Mouse (Mus musculus): Measurements from ENCODE around the gene Lce1l. TPM values are rescaled to one million over a fixed set of nuclear protein-coding genes. Genes with fewer than 3 reads are reported as not detected.

The Lce1l gene
- not detected for polyA plus RNA-seq (2014; fragmentation: Illumina TruSeq; extraction: RNeasy Lipid Tissue Mini Kit (QIAGEN cat#74804); ENCODE audit: low read depth, low replicate concordance)

GRCm38 (mm10) chr3:92851186-92851585, at the start of gene Lce1l:
Gene Lce1l (minus strand): TSS chr3:92851286.

GRCm38 (mm10) chr3:92870116-92870515, 19.0 kb upstream of the Lce1l start, which contains the start of gene 2310050C09Rik:
Gene 2310050C09Rik (minus strand): TSS chr3:92870216.

DNA sequence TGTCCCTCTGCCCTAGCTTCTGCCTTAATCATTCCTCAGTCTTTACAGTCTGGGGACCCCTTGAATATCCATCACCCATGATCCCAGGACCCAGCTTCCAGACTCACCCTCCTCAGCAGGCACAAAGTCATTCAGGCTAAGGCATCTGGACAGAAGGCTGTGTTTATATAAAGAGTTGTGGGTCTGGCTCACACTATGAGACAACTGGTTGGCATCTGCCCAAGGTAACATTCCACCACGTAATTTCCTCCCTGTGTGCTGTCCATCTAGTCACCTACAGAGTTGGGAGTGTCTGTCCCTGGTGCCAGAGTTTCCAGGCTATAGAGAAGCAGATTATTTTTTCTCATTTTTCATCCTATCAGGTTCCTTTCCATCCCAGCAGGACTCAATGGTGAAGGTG, 24.0 kb downstream of the Lce1l start, which contains the start of gene Kprp:
Gene Kprp, minus strand, starts transcription at position 140 of the 400 bp plus-strand sequence.

GRCm38 (mm10) chr3:92807791-92808190, 43.3 kb downstream of the Lce1l start, which contains the start of gene Lce1k:
Gene Lce1k (minus strand): TSS chr3:92807891.

Other genes starting within 250 kb of the Lce1l start
- not detected for gene 2210017I01Rik, start 243.8 kb downstream of the Lce1l start, polyA plus RNA-seq (2014; fragmentation: Illumina TruSeq; extraction: RNeasy Lipid Tissue Mini Kit (QIAGEN cat#74804); ENCODE audit: low read depth, low replicate concordance)
- not detected for gene Lce6a, start 229.6 kb downstream of the Lce1l start, polyA plus RNA-seq (2014; fragmentation: Illumina TruSeq; extraction: RNeasy Lipid Tissue Mini Kit (QIAGEN cat#74804); ENCODE audit: low read depth, low replicate concordance)
- not detected for gene Lce1a1, start 203.0 kb downstream of the Lce1l start, polyA plus RNA-seq (2014; fragmentation: Illumina TruSeq; extraction: RNeasy Lipid Tissue Mini Kit (QIAGEN cat#74804); ENCODE audit: low read depth, low replicate concordance)
- gene Lce1b, start 194.4 kb downstream of the Lce1l start, polyA plus RNA-seq (2014; fragmentation: Illumina TruSeq; extraction: RNeasy Lipid Tissue Mini Kit (QIAGEN cat#74804); ENCODE audit: low read depth, low replicate concordance) = not detected
- gene Lce1a2, start 181.0 kb downstream of the Lce1l start, polyA plus RNA-seq (2014; fragmentation: Illumina TruSeq; extraction: RNeasy Lipid Tissue Mini Kit (QIAGEN cat#74804); ENCODE audit: low read depth, low replicate concordance) = not detected
- gene Lce1c, start 172.0 kb downstream of the Lce1l start, polyA plus RNA-seq (2014; fragmentation: Illumina TruSeq; extraction: RNeasy Lipid Tissue Mini Kit (QIAGEN cat#74804); ENCODE audit: low read depth, low replicate concordance) = not detected
- gene Lce1d, start 164.1 kb downstream of the Lce1l start, polyA plus RNA-seq (2014; fragmentation: Illumina TruSeq; extraction: RNeasy Lipid Tissue Mini Kit (QIAGEN cat#74804); ENCODE audit: low read depth, low replicate concordance) = not detected
- gene Lce1e, start 142.2 kb downstream of the Lce1l start, polyA plus RNA-seq (2014; fragmentation: Illumina TruSeq; extraction: RNeasy Lipid Tissue Mini Kit (QIAGEN cat#74804); ENCODE audit: low read depth, low replicate concordance) = not detected
- not detected for gene Lce1f, start 130.9 kb downstream of the Lce1l start, polyA plus RNA-seq (2014; fragmentation: Illumina TruSeq; extraction: RNeasy Lipid Tissue Mini Kit (QIAGEN cat#74804); ENCODE audit: low read depth, low replicate concordance)
- not detected for gene Gm38119, start 112.2 kb downstream of the Lce1l start, polyA plus RNA-seq (2014; fragmentation: Illumina TruSeq; extraction: RNeasy Lipid Tissue Mini Kit (QIAGEN cat#74804); ENCODE audit: low read depth, low replicate concordance)
- gene Lce1g, start 98.9 kb downstream of the Lce1l start, polyA plus RNA-seq (2014; fragmentation: Illumina TruSeq; extraction: RNeasy Lipid Tissue Mini Kit (QIAGEN cat#74804); ENCODE audit: low read depth, low replicate concordance) = not detected
- not detected for gene Lce1h, start 86.2 kb downstream of the Lce1l start, polyA plus RNA-seq (2014; fragmentation: Illumina TruSeq; extraction: RNeasy Lipid Tissue Mini Kit (QIAGEN cat#74804); ENCODE audit: low read depth, low replicate concordance)
- gene Lce1i, start 72.4 kb downstream of the Lce1l start, polyA plus RNA-seq (2014; fragmentation: Illumina TruSeq; extraction: RNeasy Lipid Tissue Mini Kit (QIAGEN cat#74804); ENCODE audit: low read depth, low replicate concordance) = not detected
- not detected for gene Lce1j, start 60.8 kb downstream of the Lce1l start, polyA plus RNA-seq (2014; fragmentation: Illumina TruSeq; extraction: RNeasy Lipid Tissue Mini Kit (QIAGEN cat#74804); ENCODE audit: low read depth, low replicate concordance)
- gene Lce1k, start 43.4 kb downstream of the Lce1l start, polyA plus RNA-seq (2014; fragmentation: Illumina TruSeq; extraction: RNeasy Lipid Tissue Mini Kit (QIAGEN cat#74804); ENCODE audit: low read depth, low replicate concordance) = not detected
- not detected for gene Kprp, start 24.0 kb downstream of the Lce1l start, polyA plus RNA-seq (2014; fragmentation: Illumina TruSeq; extraction: RNeasy Lipid Tissue Mini Kit (QIAGEN cat#74804); ENCODE audit: low read depth, low replicate concordance)
- not detected for gene 2310050C09Rik, start 18.9 kb upstream of the Lce1l start, polyA plus RNA-seq (2014; fragmentation: Illumina TruSeq; extraction: RNeasy Lipid Tissue Mini Kit (QIAGEN cat#74804); ENCODE audit: low read depth, low replicate concordance)
- not detected for gene Lce3a, start 74.9 kb upstream of the Lce1l start, polyA plus RNA-seq (2014; fragmentation: Illumina TruSeq; extraction: RNeasy Lipid Tissue Mini Kit (QIAGEN cat#74804); ENCODE audit: low read depth, low replicate concordance)
- gene Lce3b, start 81.7 kb upstream of the Lce1l start, polyA plus RNA-seq (2014; fragmentation: Illumina TruSeq; extraction: RNeasy Lipid Tissue Mini Kit (QIAGEN cat#74804); ENCODE audit: low read depth, low replicate concordance) = not detected
- gene Lce3c, start 93.2 kb upstream of the Lce1l start, polyA plus RNA-seq (2014; fragmentation: Illumina TruSeq; extraction: RNeasy Lipid Tissue Mini Kit (QIAGEN cat#74804); ENCODE audit: low read depth, low replicate concordance) = not detected
- gene Lce3d, start 106.1 kb upstream of the Lce1l start, polyA plus RNA-seq (2014; fragmentation: Illumina TruSeq; extraction: RNeasy Lipid Tissue Mini Kit (QIAGEN cat#74804); ENCODE audit: low read depth, low replicate concordance) = not detected
- gene Lce3e, start 115.8 kb upstream of the Lce1l start, polyA plus RNA-seq (2014; fragmentation: Illumina TruSeq; extraction: RNeasy Lipid Tissue Mini Kit (QIAGEN cat#74804); ENCODE audit: low read depth, low replicate concordance) = not detected
- gene Lce3f, start 140.9 kb upstream of the Lce1l start, polyA plus RNA-seq (2014; fragmentation: Illumina TruSeq; extraction: RNeasy Lipid Tissue Mini Kit (QIAGEN cat#74804); ENCODE audit: low read depth, low replicate concordance) = not detected
- gene Crct1, start 164.4 kb upstream of the Lce1l start, polyA plus RNA-seq (2014; fragmentation: Illumina TruSeq; extraction: RNeasy Lipid Tissue Mini Kit (QIAGEN cat#74804); ENCODE audit: low read depth, low replicate concordance) = not detected
- gene Lce1m, start 167.8 kb upstream of the Lce1l start, polyA plus RNA-seq (2014; fragmentation: Illumina TruSeq; extraction: RNeasy Lipid Tissue Mini Kit (QIAGEN cat#74804); ENCODE audit: low read depth, low replicate concordance) = not detected
- not detected for gene Gm4858, start 217.5 kb upstream of the Lce1l start, polyA plus RNA-seq (2014; fragmentation: Illumina TruSeq; extraction: RNeasy Lipid Tissue Mini Kit (QIAGEN cat#74804); ENCODE audit: low read depth, low replicate concordance)

Measured in liver, adult 10 weeks (tissue).